In the genomic region with DNA sequence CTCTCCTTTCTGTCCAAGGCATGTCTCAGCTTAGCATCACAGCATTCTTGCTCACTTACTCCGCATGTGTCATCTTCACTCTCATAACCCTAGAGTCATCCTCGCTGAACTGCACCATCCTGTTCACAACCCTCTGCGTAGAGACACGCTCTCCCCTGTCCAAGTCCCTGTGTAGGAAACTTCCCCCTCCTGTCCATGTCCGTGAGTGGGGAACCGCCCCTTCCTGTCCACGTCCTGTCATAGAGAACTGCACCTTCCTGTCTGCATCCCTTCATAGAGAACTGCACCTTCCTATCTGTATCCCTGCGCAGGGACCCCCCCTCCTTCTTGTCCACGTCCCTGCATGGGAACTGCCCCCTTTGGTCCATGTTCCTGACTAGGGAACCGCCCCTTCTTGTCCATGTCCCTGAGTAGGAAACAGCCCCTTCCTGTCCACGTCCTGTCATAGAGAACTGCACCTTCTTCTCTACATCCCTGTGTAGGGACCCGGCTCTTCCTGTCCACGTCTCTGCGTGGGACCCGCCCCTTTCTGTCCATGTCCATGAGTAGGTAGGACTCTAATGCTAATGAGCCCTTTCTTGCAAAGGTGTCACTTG, we compare ENCODE assay signal across 14 mouse cellular contexts. TPM values are rescaled to one million over a fixed set of nuclear protein-coding genes. Genes with fewer than 3 reads are reported as not detected.
DNase-seq lines count a peak whose midpoint lies in the region; ATAC-seq and TF ChIP-seq lines count a peak whose summit lies in the region.
"Had no signal": no experiment of that assay in that cellular context is flagged by ENCODE, and none has a peak within 500 bp of the region (broad histone marks: within the 10 kb centered on the region; RNA-seq: fewer than 3 reads in every experiment).

No protein-coding gene starts in this region.

- H3K9ac ChIP-seq in hindbrain, embryonic 11.5 days (ENCODE audit: low read depth, low read length), result no peak overlapping the region
- no peak overlapping the region for H3K9ac ChIP-seq in hindbrain, embryonic 16.5 days (ENCODE audit: low read depth, low read length)
- H3K9ac ChIP-seq: hindbrain, embryonic 15.5 days; limb, embryonic 13.5 days had no signal

- H3K36me3 ChIP-seq in hindbrain, embryonic 11.5 days (ENCODE audit: control insufficient read depth, insufficient read depth, low read length), result no peaks in the 10 kb centered on the region
- no peaks in the 10 kb centered on the region for H3K36me3 ChIP-seq in hindbrain, embryonic 16.5 days (ENCODE audit: control insufficient read depth, insufficient read depth, low read length)
- H3K36me3 ChIP-seq: hindbrain, embryonic 15.5 days; limb, embryonic 13.5 days had no signal

- H3K4me3 ChIP-seq in hindbrain, embryonic 11.5 days (ENCODE audit: low read depth, low read length), result no peak overlapping the region
- no peak overlapping the region for H3K4me3 ChIP-seq in hindbrain, embryonic 16.5 days (ENCODE audit: low read length)
- H3K4me3 ChIP-seq in bone marrow, adult 2 months (replicated peaks; ENCODE audit: control insufficient read depth, low read depth, low read length), result no peak overlapping the region
- H3K4me3 ChIP-seq: hindbrain, embryonic 15.5 days; limb, embryonic 13.5 days had no signal

- H3K4me1 ChIP-seq in hindbrain, embryonic 11.5 days (replicated peaks; ENCODE audit: control insufficient read depth, insufficient read depth, low read length), result peaks cover 9% of the 10 kb centered on the region
- peaks cover 18% of the 10 kb centered on the region for H3K4me1 ChIP-seq in hindbrain, embryonic 16.5 days (ENCODE audit: control insufficient read depth, insufficient read depth, low read depth, low read length)
- peaks cover 7% of the 10 kb centered on the region for H3K4me1 ChIP-seq in bone marrow, adult 2 months (ENCODE audit: control insufficient read depth, insufficient read depth, low read length)

- H3K9me3 ChIP-seq in hindbrain, embryonic 11.5 days (ENCODE audit: control insufficient read depth, low read length), result no peaks in the 10 kb centered on the region
- H3K9me3 ChIP-seq in hindbrain, embryonic 16.5 days (ENCODE audit: control insufficient read depth, low read length), result no peaks in the 10 kb centered on the region
- H3K9me3 ChIP-seq: hindbrain, embryonic 15.5 days; limb, embryonic 13.5 days had no signal

- no peaks in the 10 kb centered on the region for H3K27me3 ChIP-seq in hindbrain, embryonic 11.5 days (ENCODE audit: control insufficient read depth, insufficient read depth, low read length)
- no peaks in the 10 kb centered on the region for H3K27me3 ChIP-seq in hindbrain, embryonic 16.5 days (replicated peaks; ENCODE audit: control insufficient read depth, insufficient read depth, low read length)
- H3K27me3 ChIP-seq: hindbrain, embryonic 15.5 days; limb, embryonic 13.5 days had no signal

- no peak for DNase-seq in hindbrain, embryonic 11.5 days (ENCODE audit: low spot score)
- DNase-seq in lung, postnatal 36 days, result peak; percentile 60
- DNase-seq in retina, embryonic 14.5 days (ENCODE audit: low spot score), result no peak
- no peak for DNase-seq in thymus, postnatal 25 days
- DNase-seq: cerebellum, adult 2 months; gastrocnemius, postnatal 25 days; right cerebral cortex, postnatal 4 days had no signal

- no peak for TF ChIP-seq POLR2A in bone marrow, adult 2 months (IDR thresholded peaks at IDR 0.05; ENCODE audit: borderline replicate concordance, control insufficient read depth, low read depth, low read length)

- no peak overlapping the region for H3K27ac ChIP-seq in hindbrain, embryonic 11.5 days (ENCODE audit: low read depth, low read length)
- H3K27ac ChIP-seq in hindbrain, embryonic 16.5 days (ENCODE audit: low read depth, low read length), result no peak overlapping the region
- H3K27ac ChIP-seq in bone marrow, adult 2 months (ENCODE audit: control insufficient read depth, insufficient read depth, low read depth, low read length, poor library complexity), result peak overlapping the region; percentile 53
- H3K27ac ChIP-seq: hindbrain, embryonic 15.5 days; kidney, postnatal 0 days; limb, embryonic 13.5 days; stomach, postnatal 0 days had no signal

- no peak overlapping the region for H3K4me2 ChIP-seq in hindbrain, embryonic 11.5 days (replicated peaks; ENCODE audit: low read depth, low read length)
- H3K4me2 ChIP-seq in hindbrain, embryonic 16.5 days (ENCODE audit: low read length), result no peak overlapping the region
- H3K4me2 ChIP-seq: hindbrain, embryonic 15.5 days; limb, embryonic 13.5 days had no signal

- 0 out of 2 replicates have a peak, but pooled peaks have one; percentile 23 for ATAC-seq in hindbrain, embryonic 11.5 days (ENCODE audit: low FRiP score)
- ATAC-seq in hindbrain, embryonic 16.5 days, result no peak
- peak; percentile 75 for ATAC-seq in CD4-positive, CD25-positive, alpha-beta regulatory T cell, adult 4 months

- no peak for TF ChIP-seq CTCF in bone marrow, adult 2 months (IDR thresholded peaks at IDR 0.05; ENCODE audit: control insufficient read depth, insufficient read depth, low read length)

- WGBS in hindbrain, embryonic 11.5 days, result 87% methylated on average over 15 of the region's 15 CpGs
- WGBS in hindbrain, embryonic 16.5 days, result 87% methylated on average over 15 of the region's 15 CpGs
- 16% methylated on average over 15 of the region's 15 CpGs for WGBS in bone marrow, adult 2 months

RNA-seq across cellular contexts. Expression of a gene that starts 22.6 kb away (rescaled TPM):
- polyA plus RNA-seq in hindbrain, embryonic 11.5 days (2014; fragmentation: Nextera tagmentation; extraction: Ambion mirVana), result 4.8 and 5.5 TPM in 2 replicates
- 8.0 and 8.2 TPM in 2 replicates for polyA plus RNA-seq in hindbrain, embryonic 16.5 days (2015; fragmentation: Nextera tagmentation; extraction: Ambion mirVana)
- 10 to 100 TPM; 15.5 to 22.4 TPM for polyA plus RNA-seq in CD4-positive, CD25-positive, alpha-beta regulatory T cell, adult 4 months (2017; shearing (Covaris generic))
- 21.3 and 35.8 TPM in 2 replicates for polyA plus RNA-seq in bone marrow, adult 2 months (2011; ENCODE audit: insufficient read depth, insufficient read length, low replicate concordance, missing spikeins)
